Mouse (Mus musculus): ENCODE data around the gene Tagln2. TPM values are rescaled to one million over a fixed set of nuclear protein-coding genes. Genes with fewer than 3 reads are reported as not detected.

Gene Tagln2
- total and polyA plus RNA-seq, 3 experiments, result 100 to 581 (median 332) TPM

GRCm38 (mm10) chr1:172469810-172470448, 29.9 kb upstream of the Tagln2 start:
- no peaks in the 10 kb centered on the region; a peak in 1 of 4 replicates for H3K4me1 ChIP-seq (ENCODE audit: control insufficient read depth in 1 of 2, insufficient read depth in 2 of 2, low read length in 2 of 2)
- H3K36me3 ChIP-seq (ENCODE audit: control insufficient read depth in 1 of 2, insufficient read depth in 2 of 2, low read length in 2 of 2), result no peaks in the 10 kb centered on the region
- TF ChIP-seq POLR2A (IDR thresholded peaks at IDR 0.05; ENCODE audit: control insufficient read depth in 1 of 2, insufficient read depth in 1 of 2, low read depth in 1 of 2, low read length in 2 of 2, poor library complexity in 1 of 2), result no peak
- no peak for TF ChIP-seq NRF1 (IDR thresholded peaks at IDR 0.05; ENCODE audit: insufficient read depth, low read depth, low read length, poor library complexity, severe bottlenecking)
- H3K27me3 ChIP-seq (ENCODE audit: control insufficient read depth in 1 of 2, insufficient read depth in 2 of 2, low read length in 2 of 2), result peaks cover 8% of the 10 kb centered on the region in 2 experiments; a peak in 3 of 4 replicates
- H3K9me3 ChIP-seq (replicated peaks; ENCODE audit: insufficient read depth, low read length), result no peaks in the 10 kb centered on the region
- no peak overlapping the region for H3K4me3 ChIP-seq (ENCODE audit: control insufficient read depth in 1 of 2, insufficient read depth in 1 of 2, low read depth in 2 of 2, low read length in 2 of 2)
- no peak overlapping the region for H3K9ac ChIP-seq (ENCODE audit: control insufficient read depth, low read depth, low read length, poor library complexity, severe bottlenecking)
- no peak overlapping the region for H3K27ac ChIP-seq (ENCODE audit: control insufficient read depth, low read depth, low read length)
- DNase-seq (ENCODE audit: low read depth, low spot score), result no peak
- no peaks in the 10 kb centered on the region for H3K79me2 ChIP-seq (ENCODE audit: control insufficient read depth, insufficient read depth, low read length, poor library complexity)

DNA sequence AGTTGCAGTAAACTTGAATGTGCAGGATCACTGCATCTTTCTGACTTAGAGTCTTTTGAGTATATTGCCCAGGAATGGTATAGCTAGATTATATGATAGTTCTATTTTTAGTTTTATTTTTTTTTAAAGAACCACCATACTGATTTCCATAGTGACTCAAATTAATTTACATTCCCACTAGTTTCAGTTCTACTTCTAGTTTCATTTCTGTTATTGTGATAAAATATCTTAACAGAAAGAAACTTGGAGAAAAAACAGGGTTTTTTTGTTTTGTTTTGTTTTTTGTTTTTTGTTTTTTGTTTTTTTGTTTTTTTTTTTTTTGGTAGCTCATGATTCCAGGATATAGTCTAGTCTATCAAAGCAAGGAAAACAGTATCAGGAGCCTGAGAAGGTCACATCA, 26.9 kb upstream of the Tagln2 start:
- Histone ChIP-seq H3K27ac (ENCODE audit: control insufficient read depth, low read depth, low read length) (no peak overlapping the region), H3K9me3 (replicated peaks; ENCODE audit: insufficient read depth, low read length) (no peaks in the 10 kb centered on the region), H3K4me3 (ENCODE audit: control insufficient read depth in 1 of 2, insufficient read depth in 1 of 2, low read depth in 2 of 2, low read length in 2 of 2) (no peak overlapping the region), H3K4me1 (ENCODE audit: control insufficient read depth in 1 of 2, insufficient read depth in 2 of 2, low read length in 2 of 2) (peaks cover 0 to 6% of the 10 kb centered on the region in 2 experiments; a peak in 2 of 4 replicates), H3K27me3 (ENCODE audit: control insufficient read depth in 1 of 2, insufficient read depth in 2 of 2, low read length in 2 of 2) (peaks cover 6% of the 10 kb centered on the region in 2 experiments; a peak in 3 of 4 replicates), H3K79me2 (ENCODE audit: control insufficient read depth, insufficient read depth, low read length, poor library complexity) (no peaks in the 10 kb centered on the region), H3K9ac (ENCODE audit: control insufficient read depth, low read depth, low read length, poor library complexity, severe bottlenecking) (no peak overlapping the region), H3K36me3 (ENCODE audit: control insufficient read depth in 1 of 2, insufficient read depth in 2 of 2, low read length in 2 of 2) (peaks cover 0 to 3% of the 10 kb centered on the region in 2 experiments; a peak in 1 of 4 replicates)
- no peak for DNase-seq (ENCODE audit: low read depth, low spot score)
- TF ChIP-seq HCFC1 (IDR thresholded peaks at IDR 0.05; ENCODE audit: low read depth, low read length) (no peak), ETS1 (IDR thresholded peaks at IDR 0.05; ENCODE audit: low read depth, low read length) (no peak), CHD1 (IDR thresholded peaks at IDR 0.05; ENCODE audit: low read depth, low read length) (no peak), ELF1 (IDR thresholded peaks at IDR 0.05; ENCODE audit: low read depth, low read length) (no peak), ZKSCAN1 (IDR thresholded peaks at IDR 0.05; ENCODE audit: low read depth, low read length) (no peak), TAL1 (IDR thresholded peaks at IDR 0.05; ENCODE audit: low read length) (no peak), MAZ (IDR thresholded peaks at IDR 0.05; ENCODE audit: low read depth, low read length) (no peak), POLR2AphosphoS5 (IDR thresholded peaks at IDR 0.05; ENCODE audit: borderline replicate concordance, low read depth, low read length) (no peak), CTCF (IDR thresholded peaks at IDR 0.05 in 2 of 3, conservative IDR thresholded peaks at IDR 0.05 in 1 of 3; ENCODE audit: control insufficient read depth in 1 of 3, insufficient read depth in 1 of 3, low read depth in 2 of 3, low read length in 3 of 3, poor library complexity in 1 of 3, severe bottlenecking in 1 of 3) (no peak), USF1 (IDR thresholded peaks at IDR 0.05; ENCODE audit: low read depth, low read length) (no peak), RAD21 (IDR thresholded peaks at IDR 0.05; ENCODE audit: low read depth, low read length) (no peak), CHD2 (IDR thresholded peaks at IDR 0.05; ENCODE audit: low read length) (no peak), SMC3 (IDR thresholded peaks at IDR 0.05; ENCODE audit: low read depth, low read length) (no peak), GATA1 (IDR thresholded peaks at IDR 0.05; ENCODE audit: low read depth, low read length) (no peak)

All from MEL (cell line).